In genomic region chr12:103332879-103333278, GRCm38 (mm10) we compare ENCODE assay signal across 20 mouse cellular contexts. TPM values are rescaled to one million over a fixed set of nuclear protein-coding genes. Genes with fewer than 3 reads are reported as not detected.
DNase-seq lines count a peak whose midpoint lies in the region; ATAC-seq and TF ChIP-seq lines count a peak whose summit lies in the region.
"Had no signal": no experiment of that assay in that cellular context is flagged by ENCODE, and none has a peak within 500 bp of the region (broad histone marks: within the 10 kb centered on the region; RNA-seq: fewer than 3 reads in every experiment).

No protein-coding gene starts in this region.

- ATAC-seq in megakaryocyte progenitor cell, adult 5-6 weeks (replicated peaks; ENCODE audit: poor library complexity): peak; percentile 93
- ATAC-seq: forebrain, embryonic 14.5 days; lung, postnatal 0 days had no signal

- whole genome bisulfite sequencing in cerebellum, adult 2 months: 86% methylated on average over 2 of the region's 2 CpGs

- no peak for TF ChIP-seq POLR2A in cerebellum, adult 2 months (IDR thresholded peaks at IDR 0.05; ENCODE audit: borderline replicate concordance, insufficient read depth, low read length)

- H3K4me1 ChIP-seq in cerebellum, adult 2 months (ENCODE audit: control insufficient read depth, insufficient read depth, low read length): peaks cover 2% of the 10 kb centered on the region; the same call in 1 of the 2 replicates
- H3K4me1 ChIP-seq: stomach, embryonic 15.5 days had no signal

- no peak overlapping the region for H3K4me3 ChIP-seq in cerebellum, adult 2 months (replicated peaks; ENCODE audit: insufficient read depth, low read depth, low read length)
- H3K4me3 ChIP-seq: limb, embryonic 10.5 days; midbrain, embryonic 10.5 days; myocyte; stomach, embryonic 15.5 days had no signal

- H3K27me3 ChIP-seq in cerebellum, adult 2 months (ENCODE audit: control insufficient read depth, insufficient read depth, low read length): no peaks in the 10 kb centered on the region
- H3K27me3 ChIP-seq: stomach, embryonic 15.5 days had no signal

- no peak for TF ChIP-seq CTCF in cerebellum, adult 2 months (IDR thresholded peaks at IDR 0.05; ENCODE audit: borderline replicate concordance, insufficient read depth, low read depth, low read length)

- DNase-seq in thymus, postnatal 14 days: peak; percentile 49
- DNase-seq in thymus, postnatal 4 days: no peak
- peak; percentile 45 for DNase-seq in T-cell, adult 2 months (ENCODE audit: low spot score)
- no peak for DNase-seq in right cerebral cortex, adult 18-20 months
- no peak for DNase-seq in cerebellum, adult 2 months
- no peak for DNase-seq in ovary, postnatal 14 days (ENCODE audit: low spot score)
- DNase-seq: adrenal gland, postnatal 14 days; cerebellum, postnatal 10 days; heart, postnatal 10 days; right cerebral cortex, postnatal 25 days had no signal

- H3K27ac ChIP-seq in cerebellum, adult 2 months (ENCODE audit: insufficient read depth, low read length): no peak overlapping the region
- H3K27ac ChIP-seq: limb, embryonic 10.5 days; liver, embryonic 14.5 days; midbrain, embryonic 10.5 days; stomach, embryonic 15.5 days had no signal

RNA-seq across cellular contexts. Expression of gene Fam181a, which starts 22.1 kb away (rescaled TPM):
- not detected in 2 replicates for total RNA-seq in megakaryocyte progenitor cell, adult 5-6 weeks (2015)
- total RNA-seq in megakaryocyte progenitor cell, adult 5-6 weeks (2017): not detected in 2 replicates
- polyA plus RNA-seq in cerebellum, adult 2 months (2012; rRNA removed): 2.7 and 4.1 TPM in 2 replicates
- total RNA-seq: adrenal gland, postnatal 14 days; gastrocnemius, adult 18-20 months; heart, postnatal 10 days had no signal
- polyA plus RNA-seq: kidney, embryonic 16.5 days; limb, embryonic 10.5 days; liver, embryonic 14.5 days; myocyte; stomach, embryonic 15.5 days had no signal

RNA-seq across cellular contexts. Expression of gene Asb2, which starts 22.9 kb away (rescaled TPM):
- total RNA-seq in megakaryocyte progenitor cell, adult 5-6 weeks (2015): 0.10 TPM in 1 of 2 replicates, not detected in the other
- not detected in 2 replicates for total RNA-seq in megakaryocyte progenitor cell, adult 5-6 weeks (2017)
- 2.1 and 2.7 TPM in 2 replicates for polyA plus RNA-seq in cerebellum, adult 2 months (2012; rRNA removed)

RNA-seq across cellular contexts. Expression of gene Otub2, which starts 55.6 kb away (rescaled TPM):
- 0.54 and 3.0 TPM in 2 replicates for total RNA-seq in megakaryocyte progenitor cell, adult 5-6 weeks (2015)
- 0.54 and 1.3 TPM in 2 replicates for total RNA-seq in megakaryocyte progenitor cell, adult 5-6 weeks (2017)
- polyA plus RNA-seq in cerebellum, adult 2 months (2012; rRNA removed): 10.6 and 11.6 TPM in 2 replicates

Comparison
In these comparisons a context has a peak if more than half of its experiments do, and no peak if none do; other contexts are left out.
1. DNase-seq: peak in thymus, postnatal 14 days (single experiment) and T-cell, adult 2 months (single experiment); none in thymus, postnatal 4 days (single experiment), right cerebral cortex, adult 18-20 months (single experiment), cerebellum, adult 2 months (0 of 2) and ovary, postnatal 14 days (single experiment).